Mouse (Mus musculus) intestine, postnatal 0 days (tissue): ENCODE results near the gene Aarsd1. TPM values are rescaled to one million over a fixed set of nuclear protein-coding genes. Genes with fewer than 3 reads are reported as not detected.

Experiments used
- ATAC-seq: fragments of 200-750 bp; cut with Nextera tagmentation; 2 replicates; pipeline ENCODE4 v1.8.0; 2017; ENCODE audit warnings: mild to moderate bottlenecking, moderate TSS enrichment, moderate library complexity
- H3K27ac ChIP-seq: fragments of 300-500 bp; sonication (generic); 2 replicates; pipeline ENCODE4 v1.5.1; 2014; ENCODE audit warnings: mild to moderate bottlenecking, low read depth, low read length, moderate library complexity
- H3K27me3 ChIP-seq: fragments of 300-500 bp; sonication (generic); replicated peaks from 2 replicates; pipeline ENCODE4 v1.6.1; 2014; ENCODE audit warnings: low read length, mixed read lengths; ENCODE audit not compliant: control insufficient read depth, insufficient read depth
- H3K36me3 ChIP-seq: fragments of 300-500 bp; sonication (generic); 2 replicates; pipeline ENCODE4 v1.6.1; 2014; ENCODE audit warnings: mild to moderate bottlenecking, moderate library complexity; ENCODE audit not compliant: control insufficient read depth, insufficient read depth
- H3K4me1 ChIP-seq: fragments of 300-500 bp; sonication (generic); replicated peaks from 2 replicates; pipeline ENCODE4 v1.6.1; 2014; ENCODE audit warnings: antibody characterized with exemption, low read length, mixed read lengths; ENCODE audit not compliant: control insufficient read depth, insufficient read depth
- H3K4me2 ChIP-seq: fragments of 300-500 bp; sonication (generic); replicated peaks from 2 replicates; pipeline ENCODE4 v1.6.1; 2014; ENCODE audit warnings: low read depth, mild to moderate bottlenecking, moderate library complexity
- H3K4me3 ChIP-seq: fragments of 300-500 bp; sonication (generic); 2 replicates; pipeline ENCODE4 v1.5.1; 2014; ENCODE audit warnings: low read depth, low read length
- H3K9ac ChIP-seq: fragments of 300-500 bp; sonication (generic); 2 replicates; pipeline ENCODE4 v1.6.1; 2014; ENCODE audit warnings: mild to moderate bottlenecking, low read depth, low read length
- H3K9me3 ChIP-seq: fragments of 300-500 bp; sonication (generic); 2 replicates; pipeline ENCODE4 v1.6.1; 2016; ENCODE audit warnings: mixed run types; ENCODE audit not compliant: control insufficient read depth
- CTCF ChIP-seq: sonication (generic); IDR thresholded peaks from 2 replicates; pipeline ENCODE4 v1.5.1; 2016; ENCODE audit warnings: low read depth, mild to moderate bottlenecking, control low read depth, antibody characterized with exemption, moderate library complexity
- WGBS: fragments of 180-500 bp; shearing (Covaris S2); extraction: QIAGEN DNeasy Blood & Tissue Kit; methylation state at CpG from one replicate; pipeline ENCODE4 v1.1.7; 2014; 5-methylcytosine and 5-hydroxymethylcytosine counted together
- microRNA-seq: library from miRNA; unstranded; fragments of <30 nt; microRNA quantifications from one replicate; pipeline ENCODE4, GENCODE M21; 2016
- polyA plus RNA-seq: library from polyadenylated mRNA; unstranded; fragments of >200 nt; fragmentation: Nextera tagmentation; extraction: Ambion mirVana; gene quantifications from 2 replicates; pipeline ENCODE4 v1.2.1, GENCODE M21; 2015

Aarsd1 gene
- polyA plus RNA-seq, 1 experiment from 2014 or later: 27.0 TPM

DNA sequence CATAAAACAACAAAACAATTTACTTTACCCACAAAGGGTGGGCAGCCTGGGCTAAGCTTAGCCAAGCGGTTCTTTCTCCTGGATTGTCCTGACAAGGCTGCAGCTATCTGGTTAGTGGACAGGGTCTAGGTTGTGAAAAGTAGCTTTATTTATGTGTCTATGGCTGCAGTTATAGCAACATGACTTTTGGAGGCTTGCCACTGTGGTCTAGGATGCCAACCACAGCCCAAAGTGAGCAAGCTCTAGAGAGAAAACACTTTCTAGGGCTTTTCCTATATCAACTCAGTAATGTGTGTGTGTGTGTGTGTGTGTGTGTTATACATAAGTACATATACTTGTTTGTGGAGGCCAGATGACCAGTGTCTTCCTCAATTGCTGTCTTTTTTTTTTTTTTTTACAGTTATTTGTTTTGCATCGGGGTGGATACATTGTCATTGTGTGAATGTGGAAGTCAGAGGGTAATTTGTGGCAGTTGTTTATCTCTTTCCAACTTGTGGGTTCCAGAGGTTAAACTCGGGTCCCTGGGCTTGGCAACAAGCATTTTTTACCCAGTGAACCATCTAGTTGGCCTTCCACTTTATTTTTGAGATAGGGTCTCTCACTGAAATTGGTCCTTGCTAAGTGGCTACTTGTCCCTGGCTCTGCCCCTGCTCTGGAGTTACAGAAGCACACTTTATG, 59.8 kb downstream of the Aarsd1 start:
- H3K4me2 ChIP-seq: no peak overlapping the region
- WGBS: 47% methylated on average over 3 of the region's 3 CpGs
- H3K4me1 ChIP-seq: no peaks in the 10 kb centered on the region
- H3K9me3 ChIP-seq: no peaks in the 10 kb centered on the region
- no peak for ATAC-seq
- H3K27me3 ChIP-seq: no peaks in the 10 kb centered on the region
- H3K27ac ChIP-seq: no peak overlapping the region
- no peaks in the 10 kb centered on the region for H3K36me3 ChIP-seq
- no peak overlapping the region for H3K9ac ChIP-seq
- TF ChIP-seq CTCF: no peak
- no peak overlapping the region for H3K4me3 ChIP-seq

Small RNAs within 50 kb of the gene (microRNA-seq; reads per million reads assigned to microRNA genes)
- not detected for gene Mir6929

Other genes with a start within 250 kb of the Aarsd1 start
- 5.2 and 6.0 TPM in 2 replicates for gene Cntnap1, start 247.1 kb downstream of the Aarsd1 start, polyA plus RNA-seq
- gene Plekhh3, start 246.3 kb downstream of the Aarsd1 start, polyA plus RNA-seq: 7.7 and 7.8 TPM in 2 replicates
- gene Ccr10, start 242.2 kb downstream of the Aarsd1 start, polyA plus RNA-seq: 0.13 and 0.22 TPM in 2 replicates
- gene Ezh1, start 191.2 kb downstream of the Aarsd1 start, polyA plus RNA-seq: 9.8 and 10.8 TPM in 2 replicates
- 67.7 and 74.7 TPM in 2 replicates for gene Ramp2, start 171.6 kb downstream of the Aarsd1 start, polyA plus RNA-seq
- gene Vps25, start 163.9 kb downstream of the Aarsd1 start, polyA plus RNA-seq: 148 and 157 TPM in 2 replicates
- 4.6 and 4.7 TPM in 2 replicates for gene Wnk4, start 157.0 kb downstream of the Aarsd1 start, polyA plus RNA-seq
- 0.26 and 0.47 TPM in 2 replicates for gene Cntd1, start 138.6 kb downstream of the Aarsd1 start, polyA plus RNA-seq
- gene Coa3, start 138.5 kb downstream of the Aarsd1 start, polyA plus RNA-seq: 255 and 276 TPM in 2 replicates
- gene Becn1, start 115.3 kb downstream of the Aarsd1 start, polyA plus RNA-seq: 117 and 124 TPM in 2 replicates
- 59.5 and 60.2 TPM in 2 replicates for gene Psme3, start 101.4 kb downstream of the Aarsd1 start, polyA plus RNA-seq
- 0.34 and 0.41 TPM in 2 replicates for gene Aoc2, start 92.6 kb downstream of the Aarsd1 start, polyA plus RNA-seq
- gene Aoc3, start 87.0 kb downstream of the Aarsd1 start, polyA plus RNA-seq: 3.7 and 4.4 TPM in 2 replicates
- gene G6pc, start 50.1 kb downstream of the Aarsd1 start, polyA plus RNA-seq: 54.3 and 63.3 TPM in 2 replicates
- gene Gm27029, start 7.2 kb upstream of the Aarsd1 start, polyA plus RNA-seq: 2.2 and 2.9 TPM in 2 replicates
- 12.0 and 13.1 TPM in 2 replicates for gene Rundc1, start 7.5 kb upstream of the Aarsd1 start, polyA plus RNA-seq
- gene Ptges3l, start 7.7 kb upstream of the Aarsd1 start, polyA plus RNA-seq: 7.0 and 7.8 TPM in 2 replicates
- 240 and 241 TPM in 2 replicates for gene Rpl27, start 24.7 kb upstream of the Aarsd1 start, polyA plus RNA-seq
- gene Ifi35, start 30.8 kb upstream of the Aarsd1 start, polyA plus RNA-seq: 100 and 102 TPM in 2 replicates
- gene Rnd2, start 47.4 kb upstream of the Aarsd1 start, polyA plus RNA-seq: 27.8 and 31.9 TPM in 2 replicates
- 94.5 and 95.6 TPM in 2 replicates for gene Vat1, start 48.6 kb upstream of the Aarsd1 start, polyA plus RNA-seq
- gene Brca1, start 134.3 kb upstream of the Aarsd1 start, polyA plus RNA-seq: 2.3 and 3.3 TPM in 2 replicates
- gene Nbr1, start 134.5 kb upstream of the Aarsd1 start, polyA plus RNA-seq: 44.5 and 54.1 TPM in 2 replicates
- gene Tmem106a, start 164.6 kb upstream of the Aarsd1 start, polyA plus RNA-seq: 122 and 130 TPM in 2 replicates
- 0.27 and 0.37 TPM in 2 replicates for gene Gm11634, start 181.6 kb upstream of the Aarsd1 start, polyA plus RNA-seq
- 13.3 and 15.3 TPM in 2 replicates for gene Rdm1, start 209.6 kb upstream of the Aarsd1 start, polyA plus RNA-seq
- 6.3 and 7.8 TPM in 2 replicates for gene Arl4d, start 247.9 kb upstream of the Aarsd1 start, polyA plus RNA-seq